Mouse (Mus musculus): ENCODE data around the gene Klrc1. TPM values are rescaled to one million over a fixed set of nuclear protein-coding genes. Genes with fewer than 3 reads are reported as not detected.
"Not testable (repeated sequence)": the region's sequence is repeated elsewhere in the genome, so short reads cannot be mapped to it uniquely, and the experiment has no call there.

Gene Klrc1
- total and polyA plus RNA-seq, 3 experiments: 0.13 to 0.27 TPM; not detected in 1

- intact Hi-C loops (cut with DNase I): no loop called here
- no peak for TF ChIP-seq POLR2A (IDR thresholded peaks at IDR 0.05; ENCODE audit: insufficient read depth, low read depth, low read length)
- TF ChIP-seq CTCF (IDR thresholded peaks at IDR 0.05): no peak
- TF ChIP-seq EP300 (IDR thresholded peaks at IDR 0.05; ENCODE audit: insufficient read depth, low read depth, low read length): no peak
- WGBS: 36% methylated on average over 1 of the region's 1 CpGs
- Histone ChIP-seq H3K36me3 (ENCODE audit: control insufficient read depth, insufficient read depth, low read length) (no peaks in the 10 kb centered on the region), H3K27ac (no peak overlapping the region), H3K9ac (ENCODE audit: low read depth, low read length) (no peak overlapping the region), H3K79me2 (replicated peaks; ENCODE audit: control insufficient read depth, insufficient read depth, low read length) (no peaks in the 10 kb centered on the region), H3K4me3 (no peak overlapping the region), H3K4me1 (ENCODE audit: control insufficient read depth, insufficient read depth, low read length) (no peaks in the 10 kb centered on the region), H3K27me3 (ENCODE audit: control insufficient read depth, insufficient read depth, low read length) (no peaks in the 10 kb centered on the region)
- no peak for DNase-seq
These were observed 1.6 kb upstream of the Klrc1 start for GRCm38 (mm10) chr6:129680379-129680778.

- H3K27me3 ChIP-seq (ENCODE audit: control insufficient read depth, insufficient read depth, low read length); H3K27ac ChIP-seq; H3K4me3 ChIP-seq; H3K4me1 ChIP-seq (ENCODE audit: control insufficient read depth, insufficient read depth, low read length); H3K9ac ChIP-seq (ENCODE audit: low read depth, low read length); H3K79me2 ChIP-seq (replicated peaks; ENCODE audit: control insufficient read depth, insufficient read depth, low read length); DNase-seq; H3K36me3 ChIP-seq (ENCODE audit: control insufficient read depth, insufficient read depth, low read length); intact Hi-C loops (cut with DNase I): not testable (repeated sequence)
- no CpG with 5 or more reads among the region's 3 CpGs for WGBS
These were observed 17.5 kb downstream of the Klrc1 start for GRCm38 (mm10) chr6:129661301-129661700.

GRCm38 (mm10) chr6:129660589-129660988, 18.2 kb downstream of the Klrc1 start, which contains the start of gene Klrc2:
Gene Klrc2 (minus strand): TSS chr6:129660689.
- H3K9ac ChIP-seq (ENCODE audit: low read depth, low read length); H3K4me1 ChIP-seq (ENCODE audit: control insufficient read depth, insufficient read depth, low read length); H3K27me3 ChIP-seq (ENCODE audit: control insufficient read depth, insufficient read depth, low read length); H3K4me3 ChIP-seq; H3K79me2 ChIP-seq (replicated peaks; ENCODE audit: control insufficient read depth, insufficient read depth, low read length); H3K36me3 ChIP-seq (ENCODE audit: control insufficient read depth, insufficient read depth, low read length); intact Hi-C loops (cut with DNase I); H3K27ac ChIP-seq; DNase-seq: not testable (repeated sequence)
- 63% methylated on average over 4 of the region's 4 CpGs for WGBS

- H3K4me3 ChIP-seq; intact Hi-C loops (cut with DNase I); H3K27me3 ChIP-seq (ENCODE audit: control insufficient read depth, insufficient read depth, low read length); H3K36me3 ChIP-seq (ENCODE audit: control insufficient read depth, insufficient read depth, low read length); H3K9ac ChIP-seq (ENCODE audit: low read depth, low read length); H3K27ac ChIP-seq; H3K79me2 ChIP-seq (replicated peaks; ENCODE audit: control insufficient read depth, insufficient read depth, low read length); H3K4me1 ChIP-seq (ENCODE audit: control insufficient read depth, insufficient read depth, low read length); DNase-seq: not testable (repeated sequence)
- 71% methylated on average over 1 of the region's 3 CpGs for WGBS
These were observed 34.7 kb downstream of the Klrc1 start for GRCm38 (mm10) chr6:129644054-129644453.

- DNase-seq; intact Hi-C loops (cut with DNase I); H3K27ac ChIP-seq; H3K36me3 ChIP-seq (ENCODE audit: control insufficient read depth, insufficient read depth, low read length); H3K79me2 ChIP-seq (replicated peaks; ENCODE audit: control insufficient read depth, insufficient read depth, low read length); H3K27me3 ChIP-seq (ENCODE audit: control insufficient read depth, insufficient read depth, low read length); H3K4me3 ChIP-seq; H3K4me1 ChIP-seq (ENCODE audit: control insufficient read depth, insufficient read depth, low read length); H3K9ac ChIP-seq (ENCODE audit: low read depth, low read length): not testable (repeated sequence)
- WGBS: 69% methylated on average over 3 of the region's 3 CpGs
These were observed 35.5 kb downstream of the Klrc1 start, which contains the start of gene Klrc3 for GRCm38 (mm10) chr6:129643237-129643636. Gene Klrc3 (minus strand): TSS chr6:129643337.

- H3K79me2 ChIP-seq (replicated peaks; ENCODE audit: control insufficient read depth, insufficient read depth, low read length); intact Hi-C loops (cut with DNase I); H3K4me1 ChIP-seq (ENCODE audit: control insufficient read depth, insufficient read depth, low read length); DNase-seq; H3K4me3 ChIP-seq; H3K9ac ChIP-seq (ENCODE audit: low read depth, low read length); H3K36me3 ChIP-seq (ENCODE audit: control insufficient read depth, insufficient read depth, low read length); H3K27me3 ChIP-seq (ENCODE audit: control insufficient read depth, insufficient read depth, low read length); H3K27ac ChIP-seq: not testable (repeated sequence)
- WGBS: 77% methylated on average over 2 of the region's 2 CpGs
These were observed 47.7 kb downstream of the Klrc1 start for GRCm38 (mm10) chr6:129631046-129631445.

- TF ChIP-seq POLR2A (IDR thresholded peaks at IDR 0.05; ENCODE audit: insufficient read depth, low read depth, low read length) (no peak), EP300 (IDR thresholded peaks at IDR 0.05; ENCODE audit: insufficient read depth, low read depth, low read length) (no peak), CTCF (IDR thresholded peaks at IDR 0.05) (no peak)
- DNase-seq: no peak
- H3K36me3 ChIP-seq (ENCODE audit: control insufficient read depth, insufficient read depth, low read length): no peaks in the 10 kb centered on the region
- H3K4me1 ChIP-seq (ENCODE audit: control insufficient read depth, insufficient read depth, low read length): no peaks in the 10 kb centered on the region
- H3K27me3 ChIP-seq (ENCODE audit: control insufficient read depth, insufficient read depth, low read length): no peaks in the 10 kb centered on the region
- 65% methylated on average over 4 of the region's 4 CpGs for WGBS
- no peak within 1 kb of the TSS for H3K27ac ChIP-seq
- H3K9ac ChIP-seq (ENCODE audit: low read depth, low read length): no peak within 1 kb of the TSS
- H3K4me3 ChIP-seq: no peak within 1 kb of the TSS
- H3K79me2 ChIP-seq (replicated peaks; ENCODE audit: control insufficient read depth, insufficient read depth, low read length): no peaks in the 10 kb centered on the region
- intact Hi-C loops (cut with DNase I): no loop called here
These were observed 55.0 kb downstream of the Klrc1 start, which contains the start of gene Klrk1 for GRCm38 (mm10) chr6:129623735-129624134. Gene Klrk1 (minus strand): TSS chr6:129623864.

Small RNA genes within 50 kb of the gene (microRNA-seq; reads per million reads assigned to microRNA genes)
- 0 reads per million in 2 experiments for gene Mir680-1

Other genes starting within 250 kb of the Klrc1 start
- gene Clec1a, start 227.0 kb downstream of the Klrc1 start, total RNA-seq (2021): 10 to 100 TPM; 10.6 to 12.4 TPM
- 3.4 and 6.9 TPM in 2 replicates for gene Clec1a, start 227.0 kb downstream of the Klrc1 start, polyA plus RNA-seq (2012; rRNA removed)
- under 1 TPM; 0.07 to 0.21 TPM for gene Olr1, start 171.8 kb downstream of the Klrc1 start, total RNA-seq (2021)
- 0.06 TPM in 2 replicates for gene Olr1, start 171.8 kb downstream of the Klrc1 start, polyA plus RNA-seq (2012; rRNA removed)
- gene Tmem52b, start 166.4 kb downstream of the Klrc1 start, total RNA-seq (2021): not detected
- not detected in 2 replicates for gene Tmem52b, start 166.4 kb downstream of the Klrc1 start, polyA plus RNA-seq (2012; rRNA removed)
- 100 to 1,000 TPM; 118 to 166 TPM for gene Gabarapl1, start 145.8 kb downstream of the Klrc1 start, total RNA-seq (2021)
- 63.7 and 73.3 TPM in 2 replicates for gene Gabarapl1, start 145.8 kb downstream of the Klrc1 start, polyA plus RNA-seq (2012; rRNA removed)
- gene Klre1, start 101.1 kb downstream of the Klrc1 start, total RNA-seq (2021): under 1 TPM in 1 of 2 experiments, not detected in 1; 0.14 TPM
- 0.15 and 0.33 TPM in 2 replicates for gene Klre1, start 101.1 kb downstream of the Klrc1 start, polyA plus RNA-seq (2012; rRNA removed)
- under 1 TPM in 1 of 2 experiments, not detected in 1; 0.48 TPM for gene Klrd1, start 87.2 kb downstream of the Klrc1 start, total RNA-seq (2021)
- gene Klrd1, start 87.2 kb downstream of the Klrc1 start, polyA plus RNA-seq (2012; rRNA removed): 0.64 TPM in 1 of 2 replicates, not detected in the other
- gene Klrk1, start 55.1 kb downstream of the Klrc1 start, total RNA-seq (2021): not detected
- 0.23 and 0.61 TPM in 2 replicates for gene Klrk1, start 55.1 kb downstream of the Klrc1 start, polyA plus RNA-seq (2012; rRNA removed)
- gene Klrc3, start 35.6 kb downstream of the Klrc1 start, total RNA-seq (2021): not detected
- gene Klrc3, start 35.6 kb downstream of the Klrc1 start, polyA plus RNA-seq (2012; rRNA removed): not detected in 2 replicates
- gene Klrc2, start 18.3 kb downstream of the Klrc1 start, total RNA-seq (2021): not detected
- 0.29 TPM in 1 of 2 replicates, not detected in the other for gene Klrc2, start 18.3 kb downstream of the Klrc1 start, polyA plus RNA-seq (2012; rRNA removed)
- gene Klri1, start 38.2 kb upstream of the Klrc1 start, total RNA-seq (2021): not detected
- 0.18 TPM in 1 of 2 replicates, not detected in the other for gene Klri1, start 38.2 kb upstream of the Klrc1 start, polyA plus RNA-seq (2012; rRNA removed)
- under 1 TPM; 0.05 to 0.08 TPM for gene Klri2, start 61.5 kb upstream of the Klrc1 start, total RNA-seq (2021)
- 0.20 TPM in 1 of 2 replicates, not detected in the other for gene Klri2, start 61.5 kb upstream of the Klrc1 start, polyA plus RNA-seq (2012; rRNA removed)
- gene Gm156, start 105.3 kb upstream of the Klrc1 start, total RNA-seq (2021): not detected
- not detected in 2 replicates for gene Gm156, start 105.3 kb upstream of the Klrc1 start, polyA plus RNA-seq (2012; rRNA removed)
- gene Gm17631, start 183.7 kb upstream of the Klrc1 start, total RNA-seq (2021): not detected
- not detected in 2 replicates for gene Gm17631, start 183.7 kb upstream of the Klrc1 start, polyA plus RNA-seq (2012; rRNA removed)
- gene Klra17, start 197.7 kb upstream of the Klrc1 start, total RNA-seq (2021): not detected
- not detected in 2 replicates for gene Klra17, start 197.7 kb upstream of the Klrc1 start, polyA plus RNA-seq (2012; rRNA removed)
- not detected for gene Klra5, start 238.7 kb upstream of the Klrc1 start, total RNA-seq (2021)
- gene Klra5, start 238.7 kb upstream of the Klrc1 start, polyA plus RNA-seq (2012; rRNA removed): not detected in 2 replicates